Mouse (Mus musculus) cerebellum, adult 11-12 months (tissue): ENCODE measurements at regions not wholly inside any gene's neighbourhood (a gene's known extent, or its start where the extent isn't known, plus 50 kb on each side); places are given as distances from the start of the nearest gene placed in this dataset.

Source experiments
- DNase-seq: peaks from one replicate; pipeline ENCODE4 v3.0.0; 2022

GRCm38 (mm10) chr4:110125067-110125784, 147.4 kb downstream of the Dmrta2 start:
- DNase-seq: no peak

GRCm38 (mm10) chr4:110127941-110128520, 150.2 kb downstream of the Dmrta2 start:
- no peak for DNase-seq

GRCm38 (mm10) chr4:110128918-110129317, 151.1 kb downstream of the Dmrta2 start:
- DNase-seq: peak; percentile 30

- DNase-seq: no peak
Observed at GRCm38 (mm10) chr4:110129518-110129917, 151.7 kb downstream of the Dmrta2 start.

- DNase-seq: no peak
Observed at GRCm38 (mm10) chr4:110132061-110132460, 154.2 kb downstream of the Dmrta2 start.

GRCm38 (mm10) chr4:110134036-110134435, 156.2 kb downstream of the Dmrta2 start:
- no peak for DNase-seq

- no peak for DNase-seq
Observed at GRCm38 (mm10) chr4:110145229-110145628, 167.4 kb downstream of the Dmrta2 start.

GRCm38 (mm10) chr4:110152103-110152946, 174.5 kb downstream of the Dmrta2 start:
- peak; percentile 14 for DNase-seq
